Mouse (Mus musculus): ENCODE results near the gene Yeats4.

Gene Yeats4

DNA sequence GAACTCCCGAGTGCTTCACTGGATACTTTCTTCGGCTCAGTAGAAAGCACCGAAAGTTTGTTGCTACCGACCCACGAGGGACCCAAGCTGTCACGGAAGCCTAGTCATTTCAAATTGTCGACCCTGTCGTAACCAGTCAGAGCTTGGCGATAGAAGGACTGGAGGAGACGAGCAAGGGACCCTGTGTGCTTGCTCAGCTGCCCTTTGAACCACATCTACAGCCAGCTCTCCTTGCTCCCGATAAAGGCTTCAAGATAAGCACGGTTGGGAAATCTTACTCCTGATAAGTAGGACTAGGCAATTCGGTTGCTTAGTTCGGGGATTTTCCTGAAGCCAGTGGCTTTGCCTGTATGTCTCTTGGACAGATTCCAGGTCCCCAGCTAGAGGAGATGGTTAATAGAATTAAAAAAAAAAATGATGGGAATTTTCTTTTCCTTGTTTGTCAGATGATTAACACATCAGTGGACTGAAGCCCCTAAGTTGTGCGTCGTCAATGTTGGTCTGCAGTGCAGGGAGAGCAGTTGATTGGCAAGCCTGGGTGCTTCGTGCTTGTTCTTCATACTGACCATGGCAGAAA lies 21.2 kb downstream of the Yeats4 start:
- DNase-seq (ENCODE audit: low spot score in 2 of 2) = no peak

DNA sequence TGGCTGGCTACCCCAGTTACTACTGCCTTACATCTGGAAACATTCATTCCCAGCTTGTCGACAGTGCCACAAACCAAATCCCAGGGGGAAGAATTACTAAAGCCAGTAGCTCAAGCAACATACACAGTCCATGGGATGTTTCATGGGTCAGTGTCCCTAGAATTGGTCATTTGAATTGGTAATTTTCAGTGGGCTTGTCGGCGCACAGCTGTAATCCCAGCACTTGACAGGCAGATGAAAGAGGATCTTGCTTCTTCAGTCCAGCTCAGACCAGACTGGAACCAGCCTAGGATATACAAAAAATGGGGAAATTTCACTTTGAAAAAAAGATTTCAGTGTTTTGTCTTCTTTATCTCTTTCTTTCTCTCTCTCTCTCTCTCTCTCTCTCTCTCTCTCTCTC lies 24.6 kb downstream of the Yeats4 start:
- DNase-seq (ENCODE audit: low spot score in 2 of 2) = no peak

DNA sequence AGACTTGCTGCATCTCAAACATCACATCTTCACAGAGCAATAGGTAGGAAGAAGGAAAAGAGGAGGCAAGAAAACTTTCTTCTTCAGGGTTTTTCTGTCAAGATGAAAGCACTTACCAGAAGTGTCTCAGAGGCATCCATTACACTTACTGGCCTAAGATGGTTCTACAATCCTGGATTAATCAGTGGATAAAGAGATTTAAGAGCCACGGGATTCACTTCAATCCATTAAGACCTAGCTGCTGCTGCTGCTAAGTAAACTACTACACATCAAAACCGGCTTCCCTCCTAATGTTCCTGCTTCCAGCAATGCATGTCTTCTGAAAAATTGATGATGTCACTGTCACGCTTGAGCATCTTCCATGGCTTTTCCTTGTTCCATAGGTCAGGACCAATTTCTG lies 27.6 kb downstream of the Yeats4 start:
- DNase-seq (ENCODE audit: low spot score in 2 of 2) = no peak

DNA sequence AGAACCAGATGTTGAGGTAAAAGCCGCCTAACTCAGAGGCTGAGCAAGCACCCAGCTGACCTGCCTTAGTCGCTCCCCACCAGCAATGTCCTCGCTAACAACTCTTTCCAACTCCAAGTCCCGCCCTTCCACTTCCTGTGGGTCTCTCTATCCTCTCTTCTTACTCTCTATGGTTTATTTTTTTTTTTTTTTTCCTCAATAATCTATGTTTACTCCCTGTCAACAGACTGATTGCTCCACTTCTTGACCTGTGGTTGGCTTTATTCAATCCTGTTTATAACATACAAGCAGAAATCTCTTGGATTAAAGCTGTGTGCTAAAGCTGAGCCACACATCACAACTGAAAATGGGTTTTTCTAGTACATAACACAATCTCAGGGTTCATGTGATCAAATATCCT lies 28.6 kb downstream of the Yeats4 start:
- DNase-seq (ENCODE audit: low spot score in 2 of 2) = no peak

DNA sequence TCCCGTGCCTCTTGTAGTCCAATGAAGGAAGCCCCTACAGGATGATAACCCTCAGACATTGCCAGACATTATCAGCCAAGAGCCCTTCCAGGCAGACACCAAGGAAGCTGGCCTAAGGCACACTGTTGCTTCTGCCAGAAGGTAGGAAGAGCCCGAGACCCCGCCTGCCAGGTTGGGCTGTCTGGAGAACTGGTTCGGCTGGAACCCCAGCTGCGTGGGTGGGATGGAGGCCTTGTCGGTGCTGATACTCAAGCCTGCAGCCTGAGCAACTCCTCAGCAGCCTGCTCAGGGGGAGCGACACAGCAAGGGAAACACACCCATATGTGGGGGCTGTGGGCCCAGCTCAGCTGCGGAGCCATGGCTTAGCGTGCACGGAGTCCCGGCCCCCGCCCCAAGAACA lies 29.3 kb downstream of the Yeats4 start:
- DNase-seq (ENCODE audit: low spot score in 2 of 2) = no peak

DNA sequence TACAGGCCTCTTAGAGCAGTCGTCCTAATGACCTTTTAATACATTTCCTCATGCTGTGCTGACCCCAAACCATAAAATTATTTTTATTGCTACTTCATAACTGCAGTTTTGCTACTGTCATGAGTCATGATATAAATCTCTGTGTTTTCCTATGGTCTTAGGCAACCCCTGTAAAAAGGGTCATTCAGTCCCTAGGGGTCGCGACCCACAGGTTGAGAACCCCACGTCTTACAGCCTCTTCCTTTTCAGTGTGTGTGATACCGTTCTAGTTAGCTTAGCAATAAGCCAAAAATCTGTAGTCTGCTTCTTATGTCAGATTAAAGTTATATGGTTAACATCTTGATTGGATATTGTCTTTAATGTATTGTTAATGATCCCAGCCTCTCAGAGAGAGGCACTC lies 30.9 kb downstream of the Yeats4 start:
- DNase-seq (ENCODE audit: low spot score in 2 of 2) = no peak

DNA sequence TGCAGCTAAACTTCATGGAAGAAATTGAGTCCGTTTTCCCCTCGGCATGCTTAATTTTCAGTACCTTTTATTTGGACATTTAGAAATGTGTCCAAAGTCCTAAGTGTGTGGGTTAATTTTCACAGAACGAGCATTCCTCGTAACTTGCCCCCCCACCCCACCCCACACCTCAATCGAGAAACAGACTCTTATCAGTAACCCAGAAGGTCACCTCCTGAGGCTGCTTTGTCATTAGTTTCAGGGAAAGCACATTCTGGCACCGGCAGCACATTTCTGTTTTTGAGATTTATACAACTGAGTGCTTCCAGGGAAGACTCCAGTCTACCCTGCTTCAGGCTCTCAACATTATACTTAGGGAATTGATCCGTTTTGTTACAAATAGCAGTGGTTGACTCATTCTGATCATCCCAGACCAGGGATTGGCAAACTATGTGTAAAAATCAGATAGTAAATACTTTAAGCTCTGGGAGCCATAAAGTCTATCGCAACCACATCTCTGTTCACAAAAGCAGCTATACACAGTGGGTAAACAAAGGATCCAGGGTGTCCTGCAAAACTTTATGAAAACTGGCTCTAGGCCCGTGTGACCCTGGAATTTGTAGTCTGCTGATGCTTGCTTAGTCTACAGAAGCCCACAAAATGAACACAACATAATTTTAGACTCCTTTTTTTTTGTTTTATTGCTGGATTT lies 38.8 kb downstream of the Yeats4 start:
- DNase-seq (ENCODE audit: low spot score in 2 of 2) = no peak

DNA sequence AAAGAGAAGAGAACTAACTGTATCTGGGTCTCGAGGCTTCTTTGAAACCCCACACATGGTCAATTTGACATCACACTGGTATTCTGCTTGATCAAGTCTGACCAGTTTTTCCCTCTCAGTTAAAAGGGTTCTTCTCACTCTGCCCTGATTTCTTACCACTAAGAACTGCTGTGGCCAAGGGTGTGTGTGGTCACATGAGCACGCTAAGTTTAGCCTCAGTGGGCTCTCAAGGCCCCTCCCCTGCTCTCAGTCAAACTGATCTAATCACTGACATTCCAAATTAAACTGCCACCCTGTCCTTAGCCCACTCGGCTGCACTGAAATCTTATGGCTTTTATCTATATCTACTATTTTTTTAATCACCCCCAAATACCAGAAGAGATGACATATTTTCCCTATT lies 43.2 kb downstream of the Yeats4 start:
- DNase-seq (ENCODE audit: low spot score in 2 of 2) = no peak

DNA sequence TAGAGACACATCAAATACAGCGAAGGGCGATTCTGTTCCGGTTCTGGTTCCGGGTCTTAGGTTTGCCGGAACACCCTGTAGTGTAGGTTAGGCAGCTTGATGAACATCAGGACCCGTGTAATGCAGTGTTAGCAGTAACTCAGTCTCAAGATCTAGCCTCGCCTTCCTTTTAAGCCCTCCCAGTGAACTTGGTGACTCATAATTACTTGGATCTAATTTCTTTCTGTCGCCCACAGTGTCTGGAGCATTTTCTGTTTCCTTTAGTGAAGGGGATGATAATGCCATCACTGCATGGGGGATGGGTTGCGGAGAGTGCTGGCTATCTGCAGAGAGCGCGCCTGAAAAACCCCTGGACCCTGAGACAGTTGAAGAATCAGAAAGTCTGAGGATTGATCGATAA lies 49.7 kb downstream of the Yeats4 start:
- DNase-seq (ENCODE audit: low spot score in 2 of 2) = no peak

DNA sequence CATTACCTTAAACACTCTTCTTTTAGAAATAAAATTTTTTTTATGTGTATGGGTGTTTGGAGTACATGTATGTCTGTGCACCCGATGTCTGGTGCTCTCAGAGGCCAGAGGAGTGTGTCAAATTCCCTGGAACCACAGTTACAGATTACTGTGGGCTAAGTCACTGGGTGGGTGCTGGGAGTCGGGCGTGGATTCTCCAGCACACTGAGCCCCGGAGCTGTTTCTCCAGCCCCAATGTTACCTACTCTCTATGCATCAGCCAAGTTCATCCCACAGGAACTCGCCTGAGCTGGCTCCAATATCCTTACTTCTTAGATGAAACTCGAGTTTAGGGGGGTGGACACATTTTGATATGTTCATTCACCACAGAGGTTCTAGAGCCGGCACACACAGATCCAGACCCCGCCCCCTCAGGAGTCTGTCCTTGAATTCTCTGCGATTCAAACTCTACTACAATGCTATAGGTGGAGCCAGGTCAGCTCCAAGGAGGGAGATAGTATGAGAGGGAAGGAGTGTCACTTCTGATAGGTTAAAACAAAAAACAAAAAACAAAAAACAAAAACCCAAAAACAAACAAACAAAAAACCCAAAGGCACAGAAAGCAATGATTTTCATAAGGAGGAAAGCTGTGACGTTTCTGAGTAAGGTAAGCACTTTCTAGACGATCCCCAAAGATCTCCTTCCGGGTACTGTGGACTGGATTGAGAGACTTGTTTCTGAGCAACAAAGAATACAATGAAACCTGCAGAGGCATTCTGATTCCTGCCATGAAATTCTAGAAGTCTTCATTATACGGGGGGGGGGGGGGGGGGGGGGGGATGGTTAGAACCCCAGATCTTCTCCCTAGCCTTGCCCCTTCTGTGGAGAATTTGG lies 50.5 kb downstream of the Yeats4 start:
- no peak for DNase-seq (ENCODE audit: low spot score in 2 of 2)

DNA sequence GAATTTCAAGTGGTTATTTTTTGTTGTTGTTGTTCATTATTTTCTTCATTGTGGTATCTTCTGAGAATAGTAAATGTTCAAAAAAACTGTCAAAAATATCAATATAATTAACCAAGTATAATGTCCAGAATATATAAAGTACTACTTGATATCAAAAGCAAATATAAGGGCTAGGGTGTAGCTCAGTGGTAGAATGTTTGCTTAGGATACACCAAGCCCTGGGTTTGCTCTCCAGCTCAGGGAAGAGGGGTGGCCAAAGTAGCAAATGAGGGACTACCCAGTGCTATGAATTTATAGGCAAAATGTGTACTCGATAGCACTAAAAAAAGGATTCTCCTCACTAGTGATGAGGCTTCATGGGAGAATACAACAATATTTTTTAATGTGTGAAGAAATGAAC lies 51.2 kb downstream of the Yeats4 start:
- no peak for DNase-seq (ENCODE audit: low spot score in 2 of 2)

DNA sequence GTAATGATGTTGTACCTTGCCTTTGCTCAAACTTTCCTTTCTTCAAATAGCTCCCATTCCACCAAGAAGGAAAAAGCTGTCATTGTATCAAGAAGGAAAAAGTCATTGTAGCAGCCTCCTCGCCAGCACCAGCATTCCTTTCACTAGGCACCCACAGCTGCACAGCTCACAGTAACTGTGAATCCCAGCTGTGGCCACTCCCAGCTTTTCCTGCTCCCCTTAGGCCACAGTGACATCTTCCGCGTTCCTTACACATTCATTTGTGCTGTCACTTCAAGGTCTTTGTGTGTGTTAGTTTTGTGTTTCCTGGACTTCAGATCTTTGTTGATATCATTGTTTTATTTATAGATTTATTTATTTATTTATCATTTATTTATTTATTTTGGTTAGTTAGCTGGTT lies 52.2 kb downstream of the Yeats4 start:
- no peak for DNase-seq (ENCODE audit: low spot score in 2 of 2)

DNA sequence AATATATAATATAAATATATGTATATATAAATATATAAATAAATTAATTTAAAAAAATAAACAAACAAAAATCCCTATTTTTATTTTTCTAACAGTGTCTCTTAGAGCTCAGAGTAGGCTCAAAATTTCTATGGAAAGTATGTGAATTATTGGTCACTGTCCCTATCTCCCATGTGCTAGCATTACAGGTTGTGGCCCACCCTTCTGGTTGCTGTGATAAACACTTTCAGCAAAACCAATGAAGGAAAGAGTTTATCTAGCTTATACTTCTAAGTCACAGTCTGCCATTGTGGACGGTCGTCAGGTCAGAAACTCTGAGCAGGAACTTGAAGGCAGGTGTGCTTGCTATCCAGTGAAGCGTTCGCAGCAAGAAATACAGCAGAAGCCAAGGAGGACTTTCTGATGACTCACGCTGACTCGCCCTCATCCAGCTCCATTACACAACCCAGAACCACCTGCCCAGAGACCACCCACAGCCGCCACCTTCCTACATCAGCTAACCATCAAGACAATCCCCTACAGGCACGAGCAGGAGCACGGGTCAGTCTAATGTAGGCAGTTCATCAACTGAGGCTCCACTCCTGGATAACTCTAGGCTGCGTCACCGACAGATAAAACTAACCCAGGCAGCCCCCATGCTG lies 57.4 kb downstream of the Yeats4 start:
- no peak for DNase-seq (ENCODE audit: low spot score in 2 of 2)
